ENCODE assay signal across 11 mouse cellular contexts in genomic region chr6:140961987-140962386, GRCm38 (mm10).
DNase-seq lines count a peak whose midpoint lies in the region; ATAC-seq lines count a peak whose summit lies in the region.
"Had no signal": no experiment of that assay in that cellular context is flagged by ENCODE, and none has a peak within 500 bp of the region (broad histone marks: within the 10 kb centered on the region; RNA-seq: fewer than 3 reads in every experiment).

No protein-coding gene starts in this region.

- H3K4me1 ChIP-seq in hindbrain, embryonic 11.5 days (replicated peaks; ENCODE audit: control insufficient read depth, insufficient read depth, low read length), result no peaks in the 10 kb centered on the region
- H3K4me1 ChIP-seq in midbrain, embryonic 12.5 days, result peaks cover 27% of the 10 kb centered on the region
- H3K4me1 ChIP-seq: liver, embryonic 15.5 days had no signal

- 40% methylated on average over 11 of the region's 11 CpGs for WGBS in hindbrain, embryonic 11.5 days
- 32% methylated on average over 11 of the region's 11 CpGs for WGBS in midbrain, embryonic 12.5 days

- H3K9ac ChIP-seq in hindbrain, embryonic 11.5 days (ENCODE audit: low read depth, low read length), result no peak overlapping the region
- no peak overlapping the region for H3K9ac ChIP-seq in midbrain, embryonic 12.5 days (replicated peaks)
- H3K9ac ChIP-seq: heart, embryonic 13.5 days; liver, embryonic 15.5 days had no signal

- H3K27me3 ChIP-seq in hindbrain, embryonic 11.5 days (ENCODE audit: control insufficient read depth, insufficient read depth, low read length), result no peaks in the 10 kb centered on the region
- H3K27me3 ChIP-seq in midbrain, embryonic 12.5 days, result no peaks in the 10 kb centered on the region
- H3K27me3 ChIP-seq: heart, embryonic 13.5 days; liver, embryonic 15.5 days had no signal

- H3K4me2 ChIP-seq in hindbrain, embryonic 11.5 days (replicated peaks; ENCODE audit: low read depth, low read length), result peak overlapping the region; percentile 33
- peak overlapping the region; percentile 46 for H3K4me2 ChIP-seq in midbrain, embryonic 12.5 days (replicated peaks)
- H3K4me2 ChIP-seq: heart, embryonic 13.5 days; liver, embryonic 15.5 days had no signal

- ATAC-seq in hindbrain, embryonic 11.5 days (ENCODE audit: low FRiP score), result peak; percentile 79
- ATAC-seq in midbrain, embryonic 12.5 days (ENCODE audit: low FRiP score, low read depth), result peak; percentile 48
- ATAC-seq in monocyte, adult 5-6 weeks (replicated peaks; ENCODE audit: insufficient number of reproducible peaks, low FRiP score, low TSS enrichment, poor library complexity, severe bottlenecking), result no peak
- no peak for ATAC-seq in megakaryocyte progenitor cell, adult 5-6 weeks (replicated peaks; ENCODE audit: poor library complexity)

- H3K9me3 ChIP-seq in hindbrain, embryonic 11.5 days (ENCODE audit: control insufficient read depth, low read length), result no peaks in the 10 kb centered on the region
- no peaks in the 10 kb centered on the region for H3K9me3 ChIP-seq in midbrain, embryonic 12.5 days
- H3K9me3 ChIP-seq: heart, embryonic 13.5 days; liver, embryonic 15.5 days had no signal

- H3K4me3 ChIP-seq in hindbrain, embryonic 11.5 days (ENCODE audit: low read depth, low read length), result no peak overlapping the region; the same call in 1 of the 2 replicates
- H3K4me3 ChIP-seq in midbrain, embryonic 12.5 days, result peak overlapping the region; percentile 18; the same call in 1 of the 2 replicates
- H3K4me3 ChIP-seq: heart, embryonic 13.5 days; liver, embryonic 15.5 days; myocyte had no signal

- peak; percentile 44 for DNase-seq in cerebellum, adult 11-12 months
- DNase-seq in cerebellum, adult 9-10 months, result peak; percentile 55
- peak; percentile 38 for DNase-seq in hindbrain, embryonic 11.5 days (ENCODE audit: low spot score)
- DNase-seq in frontal cortex, postnatal 36 days (ENCODE audit: low spot score in 2 of 2), result no peak
- DNase-seq: spleen, adult 18-20 months had no signal

- peak overlapping the region; percentile 39 for H3K27ac ChIP-seq in hindbrain, embryonic 11.5 days (ENCODE audit: low read depth, low read length)
- H3K27ac ChIP-seq in midbrain, embryonic 12.5 days (replicated peaks), result peak overlapping the region; percentile 54
- H3K27ac ChIP-seq: heart, embryonic 13.5 days; liver, embryonic 15.5 days had no signal

- H3K36me3 ChIP-seq in hindbrain, embryonic 11.5 days (ENCODE audit: control insufficient read depth, insufficient read depth, low read length), result no peaks in the 10 kb centered on the region
- H3K36me3 ChIP-seq in midbrain, embryonic 12.5 days, result no peaks in the 10 kb centered on the region
- H3K36me3 ChIP-seq: heart, embryonic 13.5 days; liver, embryonic 15.5 days had no signal

Comparison
In these comparisons a context has a peak if more than half of its experiments do, and no peak if none do; other contexts are left out.
1. DNase-seq: peak in cerebellum, adult 11-12 months (single experiment), cerebellum, adult 9-10 months (single experiment) and hindbrain, embryonic 11.5 days (single experiment); none in frontal cortex, postnatal 36 days (0 of 2).
2. ATAC-seq: peak in hindbrain, embryonic 11.5 days (single experiment) and midbrain, embryonic 12.5 days (single experiment); none in monocyte, adult 5-6 weeks (single experiment) and megakaryocyte progenitor cell, adult 5-6 weeks (single experiment).